Mouse (Mus musculus) MEL (cell line): Measurements from ENCODE around the gene Proca1.

ENCODE experiments used
- GATA1 ChIP-seq: IDR thresholded peaks from 2 replicates; pipeline ENCODE4 v1.6.1; 2011; ENCODE audit warnings: low read depth, low read length, improper control_type of control experiment
- MYB ChIP-seq: IDR thresholded peaks from 2 replicates; pipeline ENCODE4 v1.6.1; 2011; ENCODE audit warnings: mild to moderate bottlenecking, low read depth, low read length, improper control_type of control experiment

- TF ChIP-seq GATA1 (no peak), MYB (no peak)
Measured at GRCm38 (mm10) chr11:78247012-78247348, 53.8 kb downstream of the Proca1 start.
